Comparison of ENCODE assay signal across 30 mouse cellular contexts in genomic region chr19:21610240-21610639, GRCm38 (mm10).
"Had no signal": no experiment of that assay in that cellular context is flagged by ENCODE, and none has a peak within 500 bp of the region (broad histone marks: within the 10 kb centered on the region; RNA-seq: fewer than 3 reads in every experiment).

No protein-coding gene starts in this region.

- H3K4me3 ChIP-seq: limb, embryonic 10.5 days; limb, embryonic 12.5 days; limb, embryonic 13.5 days; limb, embryonic 15.5 days; liver, embryonic 12.5 days; liver, embryonic 13.5 days; liver, embryonic 15.5 days; lung, embryonic 15.5 days; megakaryocyte, embryonic 14.5 days; midbrain, embryonic 10.5 days; midbrain, embryonic 12.5 days; midbrain, embryonic 13.5 days; midbrain, embryonic 15.5 days; myocyte; neural tube, embryonic 12.5 days had no signal

- ATAC-seq: liver, embryonic 12.5 days; liver, postnatal 0 days; lung, postnatal 0 days; midbrain, embryonic 13.5 days; midbrain, embryonic 15.5 days; midbrain, embryonic 16.5 days had no signal

- H3K27ac ChIP-seq: limb, embryonic 10.5 days; limb, embryonic 12.5 days; limb, embryonic 13.5 days; limb, embryonic 15.5 days; liver, embryonic 12.5 days; liver, embryonic 13.5 days; liver, embryonic 14.5 days; liver, embryonic 15.5 days; lung, embryonic 15.5 days; macrophage; midbrain, embryonic 10.5 days; midbrain, embryonic 12.5 days; midbrain, embryonic 13.5 days; midbrain, embryonic 15.5 days; neural tube, embryonic 12.5 days had no signal

- DNase-seq: left cerebral cortex, postnatal 4 days; liver; liver, embryonic 13.5 days; liver, postnatal 0 days; lung, adult 18-20 months; lung, adult 2 months; lung, embryonic 14.5 days; lung, postnatal 10 days; lung, postnatal 14 days; lung, postnatal 36 days; lung, postnatal 4 days; midbrain, embryonic 14.5 days had no signal
